Mouse (Mus musculus) gastrocnemius, adult 2 months (tissue): ENCODE results near the gene Khk. TPM values are rescaled to one million over a fixed set of nuclear protein-coding genes. Genes with fewer than 3 reads are reported as not detected.

Source experiments
- DNase-seq: peaks from one replicate; pipeline ENCODE4 v3.0.0; 2022
- H3K27ac ChIP-seq: fragments of 200-600 bp; 2 replicates; pipeline ENCODE4 v1.8.1; 2022; ENCODE audit warnings: mild to moderate bottlenecking
- H3K4me3 ChIP-seq: fragments of 200-600 bp; 2 replicates; pipeline ENCODE4 v1.8.1; 2022; ENCODE audit warnings: mild to moderate bottlenecking, moderate library complexity
- CTCF ChIP-seq: fragments of 200-600 bp; IDR thresholded peaks from 2 replicates; pipeline ENCODE4 v1.8.1; 2022; ENCODE audit warnings: antibody characterized with exemption, mild to moderate bottlenecking, moderate library complexity
- intact Hi-C: fragments of 180-260 bp; cut with DNase I; formaldehyde crosslinking; loops from one replicate; pipeline ENCODE4 v1.15.1; 2025
- total RNA-seq, 2 experiments: library from RNA; stranded (reverse); gene quantifications; 2 replicates each; pipeline ENCODE4 v1.2.3; 2021

Khk gene
- total RNA-seq, 2 experiments from 2014 or later = 29.2 to 30.8 TPM

- Histone ChIP-seq H3K4me3 (no peak overlapping the region), H3K27ac (no peak overlapping the region)
- intact Hi-C loops = no loop called here
- TF ChIP-seq CTCF = no peak
- no peak for DNase-seq
Measured at GRCm38 (mm10) chr5:30966189-30966588, 45.0 kb downstream of the Khk start.

- no peak within 1 kb of the TSS for H3K4me3 ChIP-seq
- DNase-seq = peak; percentile 63
- H3K27ac ChIP-seq = no peak within 1 kb of the TSS
- intact Hi-C loops = no loop called here
- no peak for TF ChIP-seq CTCF
Measured at GRCm38 (mm10) chr5:30968416-30968815, 47.2 kb downstream of the Khk start, which contains the start of gene Tcf23. Tcf23 (plus strand) TSS chr5:30968662.

- intact Hi-C loops = no loop called here
- Histone ChIP-seq H3K27ac (no peak overlapping the region), H3K4me3 (no peak overlapping the region)
- DNase-seq = no peak
- no peak for TF ChIP-seq CTCF
Measured at GRCm38 (mm10) chr5:30969440-30969839, 48.2 kb downstream of the Khk start.

- Histone ChIP-seq H3K4me3 (no peak overlapping the region), H3K27ac (peak overlapping the region; percentile 84)
- DNase-seq = peak; percentile 81
- intact Hi-C loops = loop anchor here (5.0 kb wide), 1 partner anchor 72 kb away; the partner anchor contains the start of genes Atraid and Slc5a6
- TF ChIP-seq CTCF = no peak
Measured at GRCm38 (mm10) chr5:30974870-30975656, 53.8 kb downstream of the Khk start.

Other genes with a start within 250 kb of the Khk start
- 1 to 10 TPM in 1 of 2 experiments, under 1 TPM in 1; 0.98 to 2.9 TPM for gene Dpysl5, start 209.9 kb upstream of the Khk start, total RNA-seq
- gene Mapre3, start 106.8 kb upstream of the Khk start, total RNA-seq = 10 to 100 TPM; 72.0 to 90.4 TPM
- gene Tmem214, start 53.4 kb upstream of the Khk start, total RNA-seq = 10 to 100 TPM; 28.8 to 31.2 TPM
- gene Agbl5, start 32.7 kb upstream of the Khk start, total RNA-seq = 1 to 10 TPM; 1.6 to 2.3 TPM
- gene Ost4, start 13.6 kb upstream of the Khk start, total RNA-seq = 100 to 1,000 TPM; 103 to 121 TPM
- gene Emilin1, start 8.0 kb upstream of the Khk start, total RNA-seq = 1 to 10 TPM; 2.7 to 7.7 TPM
- 1 to 10 TPM; 2.0 to 2.9 TPM for gene Cgref1, start 24.2 kb downstream of the Khk start, total RNA-seq
- 10 to 100 TPM; 76.5 to 83.6 TPM for gene Preb, start 38.9 kb downstream of the Khk start, total RNA-seq
- gene Tcf23, start 47.2 kb downstream of the Khk start, total RNA-seq = under 1 TPM in 1 of 2 experiments, not detected in 1; 0.28 TPM
- gene Atraid, start 126.9 kb downstream of the Khk start, total RNA-seq = 10 to 100 TPM; 40.9 to 41.6 TPM
- 1 to 10 TPM; 5.6 to 6.0 TPM for gene Slc5a6, start 127.5 kb downstream of the Khk start, total RNA-seq
- gene Cad, start 133.3 kb downstream of the Khk start, total RNA-seq = 10 to 100 TPM; 25.5 to 28.6 TPM
- not detected for gene Dnajc5g, start 184.9 kb downstream of the Khk start, total RNA-seq
- not detected for gene Slc30a3, start 186.8 kb downstream of the Khk start, total RNA-seq
- gene Trim54, start 195.3 kb downstream of the Khk start, total RNA-seq = 100 to 1,000 TPM; 356 to 504 TPM
- gene Ucn, start 217.4 kb downstream of the Khk start, total RNA-seq = not detected
- gene Mpv17, start 232.8 kb downstream of the Khk start, total RNA-seq = 10 to 100 TPM; 16.9 to 24.2 TPM